Mouse (Mus musculus): ENCODE measurements around the gene Dusp2.

DNA sequence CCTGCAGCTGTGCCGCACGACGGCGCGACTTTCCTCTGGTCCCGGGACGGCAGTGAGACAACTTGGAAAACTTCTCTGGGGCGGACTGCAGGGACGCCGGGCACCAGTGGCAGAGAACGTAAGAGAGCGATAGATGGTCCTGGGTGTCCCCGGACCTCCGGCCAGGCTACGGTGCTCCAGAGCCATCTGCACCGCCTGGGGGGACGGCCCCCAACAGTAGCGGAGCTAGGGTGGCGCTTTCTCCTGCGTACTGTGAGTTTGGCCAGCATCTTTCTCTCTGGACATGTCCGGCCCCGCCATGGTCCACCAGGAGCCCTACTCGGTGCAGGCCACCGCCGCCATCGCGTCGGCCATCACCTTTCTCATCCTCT is 27.3 kb downstream of the Dusp2 start:
- no peak for TF ChIP-seq ZC3H11A (IDR thresholded peaks at IDR 0.05; ENCODE audit: borderline replicate concordance, low read depth, low read length)
- TF ChIP-seq MAFK (IDR thresholded peaks at IDR 0.05; ENCODE audit: insufficient read depth, low read depth, low read length): no peak
- TF ChIP-seq CHD2 (IDR thresholded peaks at IDR 0.05; ENCODE audit: low read depth, low read length): no peak
